Mouse (Mus musculus) liver, embryonic 14.5 days (tissue): ENCODE results near the gene Snx20. TPM values are rescaled to one million over a fixed set of nuclear protein-coding genes. Genes with fewer than 3 reads are reported as not detected.
A peak's percentile ranks its signal among the peaks of the same experiment; 100 is the strongest.

Source experiments
- ATAC-seq: fragments of 200-750 bp; cut with Nextera tagmentation; 2 replicates; pipeline ENCODE4 v1.8.0; 2017; ENCODE audit warnings: moderate number of reproducible peaks, mild to moderate bottlenecking, moderate library complexity; ENCODE audit not compliant: insufficient read depth
- DNase-seq, 3 experiments: peaks; one replicate each; pipeline ENCODE4 v3.0.0-alpha.2; 2012 to 2013; ENCODE audit warnings: low read depth in 3 of 3, low spot score in 3 of 3
- H3K27ac ChIP-seq: fragments of 300-500 bp; sonication (generic); 2 replicates; pipeline ENCODE4 v1.5.1; 2014; ENCODE audit warnings: moderate library complexity, mild to moderate bottlenecking, control low read depth, inconsistent platforms
- H3K27me3 ChIP-seq: fragments of 300-500 bp; sonication (generic); 2 replicates; pipeline ENCODE4 v1.6.1; 2014; ENCODE audit warnings: mild to moderate bottlenecking, low read length, moderate library complexity; ENCODE audit not compliant: control insufficient read depth, insufficient read depth
- H3K36me3 ChIP-seq: fragments of 300-500 bp; sonication (generic); replicated peaks from 2 replicates; pipeline ENCODE4 v1.6.1; 2014; ENCODE audit warnings: low read depth; ENCODE audit not compliant: control insufficient read depth, insufficient read depth
- H3K4me1 ChIP-seq, 2 experiments: fragments of 200-500 bp in 1 of 2; fragments of 300-500 bp in 1 of 2; sonication (generic) in 1 of 2; replicated peaks; 2 replicates each; pipeline ENCODE4 v1.6.1; 2012 to 2014; ENCODE audit warnings: antibody characterized with exemption in 1 of 2, inconsistent platforms in 1 of 2, low read length in 1 of 2; ENCODE audit not compliant: control insufficient read depth in 2 of 2, insufficient read depth in 2 of 2
- H3K4me2 ChIP-seq: fragments of 300-500 bp; sonication (generic); 2 replicates; pipeline ENCODE4 v1.6.1; 2014; ENCODE audit warnings: low read depth, mild to moderate bottlenecking, control low read depth, moderate library complexity
- H3K4me3 ChIP-seq, 2 experiments: fragments of 200-500 bp in 1 of 2; fragments of 300-500 bp in 1 of 2; sonication (generic) in 1 of 2; 2 replicates each; pipeline ENCODE4 v1.5.1; 2012 to 2014; ENCODE audit warnings: low read depth in 2 of 2, low read length in 2 of 2, mild to moderate bottlenecking in 2 of 2, control low read depth in 1 of 2, inconsistent platforms in 1 of 2, moderate library complexity in 1 of 2; ENCODE audit not compliant: insufficient read depth in 1 of 2
- H3K9ac ChIP-seq: fragments of 300-500 bp; sonication (generic); replicated peaks from 2 replicates; pipeline ENCODE4 v1.6.1; 2014; ENCODE audit warnings: mild to moderate bottlenecking, control low read depth, moderate library complexity
- H3K9me3 ChIP-seq: fragments of 300-500 bp; sonication (generic); 2 replicates; pipeline ENCODE4 v1.6.1; 2016; ENCODE audit warnings: low read length, mixed read lengths; ENCODE audit not compliant: control insufficient read depth
- CTCF ChIP-seq: IDR thresholded peaks from 2 replicates; pipeline ENCODE4 v1.5.1; 2016; ENCODE audit warnings: antibody characterized with exemption, low read depth, control low read depth
- EP300 ChIP-seq: IDR thresholded peaks from 2 replicates; pipeline ENCODE4 v1.6.1; 2016; ENCODE audit warnings: antibody characterized with exemption, low read depth
- WGBS: fragments of 180-500 bp; shearing (Covaris S2); extraction: QIAGEN DNeasy Blood & Tissue Kit; methylation state at CpG from one replicate; pipeline ENCODE4 v1.1.7; 2014; ENCODE audit not compliant: insufficient replicate concordance; 5-methylcytosine and 5-hydroxymethylcytosine counted together
- polyA plus RNA-seq, 2 experiments: library from polyadenylated mRNA; depleted of rRNA in 1 of 2; stranded (reverse) in 1 of 2; unstranded in 1 of 2; fragments of >200 nt; fragmentation: Nextera tagmentation in 1 of 2; extraction: Ambion mirVana in 1 of 2; gene quantifications; 2 replicates each; pipeline versions ENCODE4 v1.2.1 to v1.2.3; 2012 to 2014

The Snx20 gene
- polyA plus RNA-seq, 2 experiments, result 2.5 to 3.0 TPM

GRCm38 (mm10) chr8:88623351-88623750, 12.6 kb downstream of the Snx20 start:
- ATAC-seq (no peak), DNase-seq (no peak)
- no peak for TF ChIP-seq CTCF
- TF ChIP-seq EP300, result no peak
- H3K27me3 ChIP-seq, result peaks cover 14% of the 10 kb centered on the region
- H3K4me1 ChIP-seq, result no peaks in the 10 kb centered on the region
- H3K4me3 ChIP-seq, result no peak overlapping the region
- 64% methylated on average over 3 of the region's 3 CpGs for WGBS
- no peaks in the 10 kb centered on the region for H3K36me3 ChIP-seq
- no peak overlapping the region for H3K4me2 ChIP-seq
- H3K27ac ChIP-seq, result no peak overlapping the region
- no peak overlapping the region for H3K9ac ChIP-seq
- no peaks in the 10 kb centered on the region for H3K9me3 ChIP-seq

DNA sequence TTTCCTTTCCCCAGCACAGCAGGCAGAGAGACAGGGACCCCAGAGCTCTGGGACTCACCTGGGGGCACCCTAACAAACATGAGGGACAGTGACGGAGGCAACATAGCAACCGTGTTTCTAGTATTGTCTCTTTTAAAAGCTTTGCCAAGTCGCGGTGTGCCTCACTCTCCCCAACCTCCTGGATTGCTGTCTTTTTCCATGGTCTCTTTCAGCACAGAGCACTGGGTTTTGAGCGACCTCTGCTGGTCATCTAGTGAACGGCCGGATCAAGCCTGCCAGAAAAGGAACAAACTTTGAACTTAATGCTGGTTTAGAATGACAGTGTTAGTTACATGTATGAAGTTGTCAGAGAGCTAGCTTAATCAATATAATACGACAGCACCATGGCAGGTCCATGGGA, 14.5 kb downstream of the Snx20 start:
- Histone ChIP-seq H3K4me3 (no peak overlapping the region), H3K9me3 (no peaks in the 10 kb centered on the region), H3K27me3 (no peaks in the 10 kb centered on the region; the same call in none of the 2 replicates), H3K9ac (no peak overlapping the region), H3K4me1 (no peaks in the 10 kb centered on the region), H3K27ac (no peak overlapping the region), H3K36me3 (no peaks in the 10 kb centered on the region), H3K4me2 (no peak overlapping the region)
- peak; percentile 86 for TF ChIP-seq CTCF
- no peak for TF ChIP-seq EP300
- WGBS, result 1% methylated on average over 8 of the region's 8 CpGs
- peak in 2 of 3 experiments; percentile 12 to 35 for DNase-seq
- no peak for ATAC-seq

DNA sequence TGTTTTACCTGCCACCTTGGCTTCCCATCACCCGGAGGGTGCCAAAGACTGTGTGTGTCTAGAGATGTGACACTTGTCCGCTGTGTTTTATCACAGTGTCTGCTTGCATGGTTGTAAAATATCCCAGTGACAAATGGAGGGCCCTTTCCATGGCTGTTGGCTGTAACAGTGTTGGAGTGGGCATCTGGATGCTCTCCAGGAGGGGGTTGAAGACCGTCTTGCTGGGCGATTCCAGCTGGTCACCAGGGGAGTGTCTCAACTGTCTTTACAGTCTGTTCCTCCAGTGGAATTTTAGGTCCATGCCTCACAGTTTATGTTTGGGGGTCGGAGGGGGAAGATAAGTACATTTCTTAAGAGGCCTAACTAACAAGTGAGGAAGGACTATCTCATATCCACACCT, 15.0 kb downstream of the Snx20 start:
- H3K27me3 ChIP-seq, result no peaks in the 10 kb centered on the region
- no peak overlapping the region for H3K4me2 ChIP-seq
- H3K9me3 ChIP-seq, result no peaks in the 10 kb centered on the region
- no peak overlapping the region for H3K9ac ChIP-seq
- H3K27ac ChIP-seq, result no peak overlapping the region
- H3K4me1 ChIP-seq, result no peaks in the 10 kb centered on the region
- H3K36me3 ChIP-seq, result no peaks in the 10 kb centered on the region
- DNase-seq (no peak), ATAC-seq (no peak)
- H3K4me3 ChIP-seq, result no peak overlapping the region
- WGBS, result 48% methylated on average over 5 of the region's 5 CpGs
- TF ChIP-seq EP300 (no peak), CTCF (no peak)

DNA sequence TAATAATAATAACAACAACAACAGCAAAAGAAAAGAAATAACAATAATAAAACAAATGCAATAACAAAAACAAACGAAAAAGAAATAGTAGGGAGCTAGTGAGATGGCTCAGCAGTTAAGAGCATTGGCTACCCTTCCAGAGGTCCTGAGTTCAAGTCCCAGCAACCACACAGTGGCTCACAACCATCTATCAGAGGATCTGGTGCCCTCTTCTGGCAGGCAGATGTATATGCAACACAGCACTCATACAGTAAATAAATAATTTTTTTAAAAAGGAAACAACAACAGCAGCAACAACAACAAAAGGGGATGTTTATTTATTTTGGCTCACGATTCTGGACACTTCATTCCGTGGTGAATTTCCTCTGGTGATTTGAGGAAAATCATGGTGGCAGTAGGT, 16.4 kb downstream of the Snx20 start:
- 35% methylated on average over 3 of the region's 3 CpGs for WGBS
- no peak for DNase-seq

DNA sequence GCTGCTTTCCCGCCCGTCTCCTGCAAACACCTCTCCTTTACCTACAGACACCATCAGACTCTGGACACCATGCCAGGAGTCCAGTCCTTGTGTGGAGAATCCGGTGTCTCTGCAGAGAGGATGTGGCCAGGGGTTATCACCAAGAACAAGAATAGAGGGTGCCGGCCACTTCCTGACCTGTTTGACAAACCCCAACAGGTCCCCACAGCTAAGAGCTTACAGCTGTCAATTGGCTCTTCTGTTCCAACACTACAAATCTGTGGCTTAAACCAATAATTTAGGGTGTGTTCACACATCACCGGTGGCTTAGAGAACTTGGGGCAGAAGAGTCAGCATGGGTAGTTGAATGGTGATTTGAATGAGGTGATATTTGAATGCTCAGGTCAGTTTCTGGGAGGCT, 17.3 kb downstream of the Snx20 start:
- no peak overlapping the region for H3K9ac ChIP-seq
- no peaks in the 10 kb centered on the region for H3K4me1 ChIP-seq
- H3K36me3 ChIP-seq, result no peaks in the 10 kb centered on the region
- H3K4me2 ChIP-seq, result no peak overlapping the region
- DNase-seq, result no peak
- TF ChIP-seq EP300 (no peak), CTCF (no peak)
- H3K27me3 ChIP-seq, result no peaks in the 10 kb centered on the region
- 12% methylated on average over 5 of the region's 5 CpGs for WGBS
- H3K27ac ChIP-seq, result no peak overlapping the region
- no peak overlapping the region for H3K4me3 ChIP-seq
- no peaks in the 10 kb centered on the region for H3K9me3 ChIP-seq
- ATAC-seq, result no peak

More for the DNA sequence above, 16.4 kb downstream of the Snx20 start:
- no peaks in the 10 kb centered on the region for H3K9me3 ChIP-seq
- H3K4me1 ChIP-seq, result no peaks in the 10 kb centered on the region
- no peak for ATAC-seq
- no peak overlapping the region for H3K4me2 ChIP-seq
- TF ChIP-seq CTCF (peak; percentile 48), EP300 (no peak)
- no peak overlapping the region for H3K4me3 ChIP-seq
- no peaks in the 10 kb centered on the region for H3K27me3 ChIP-seq
- no peak overlapping the region for H3K27ac ChIP-seq
- H3K9ac ChIP-seq, result no peak overlapping the region
- no peaks in the 10 kb centered on the region for H3K36me3 ChIP-seq
